Mouse (Mus musculus) C2C12 (cell line): ENCODE measurements around the gene Foxn3.

Experiments used
- CTCF ChIP-seq: IDR thresholded peaks from one replicate; pipeline ENCODE4 v1.5.1; 2011; ENCODE audit not compliant: control insufficient read depth, insufficient read depth, insufficient read length
- MAX ChIP-seq: IDR thresholded peaks from one replicate; pipeline ENCODE4 v1.6.1; 2011; ENCODE audit warnings: mild to moderate bottlenecking, control low read depth
- MYOG ChIP-seq: IDR thresholded peaks from one replicate; pipeline ENCODE4 v1.6.1; 2011; ENCODE audit not compliant: control insufficient read depth, insufficient read length; ENCODE audit errors: extremely low read depth
- USF1 ChIP-seq: IDR thresholded peaks from one replicate; pipeline ENCODE4 v1.6.1; 2011; ENCODE audit warnings: low read depth, mild to moderate bottlenecking, control low read depth, moderate library complexity

DNA sequence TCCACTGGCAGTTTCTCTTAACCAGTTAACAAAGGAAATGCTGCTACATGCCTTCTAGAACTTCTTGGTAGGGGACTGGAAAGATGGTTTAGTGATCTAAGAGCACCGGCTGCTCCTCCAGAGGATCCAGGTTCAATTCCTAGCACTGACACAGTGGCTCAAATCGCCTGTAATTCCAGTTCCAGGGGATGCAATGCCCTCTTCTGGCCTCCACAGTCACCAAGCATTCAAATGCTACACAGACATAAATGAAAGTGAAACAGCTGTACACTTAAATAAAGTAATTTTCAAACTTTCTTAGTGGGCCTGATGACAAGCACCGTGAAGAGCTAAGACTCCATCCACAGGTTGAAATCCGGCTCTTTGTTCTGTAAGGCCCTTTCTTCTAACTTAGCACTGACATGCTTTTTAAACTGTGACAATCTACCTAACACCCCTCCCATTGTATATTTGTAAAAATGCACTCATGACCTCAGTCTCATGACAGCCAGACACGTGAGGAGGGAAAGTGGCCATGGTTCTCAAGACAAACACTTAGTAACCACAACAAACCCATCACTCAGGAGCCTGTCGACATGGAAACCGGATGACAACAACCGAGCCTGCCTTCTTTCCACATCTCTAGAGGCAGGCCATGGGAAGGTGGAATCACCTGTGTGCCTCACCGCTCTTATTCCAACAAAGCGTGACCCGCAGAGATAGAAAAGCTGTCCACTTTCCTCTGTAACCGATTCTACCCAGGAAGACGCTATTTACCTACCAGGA, 222.8 kb downstream of the Foxn3 start:
- TF ChIP-seq CTCF (no peak), MAX (no peak), USF1 (no peak), MYOG (no peak)
